Mouse (Mus musculus) ES-Bruce4 (cell line): ENCODE results near the gene N4bp1. TPM values are rescaled to one million over a fixed set of nuclear protein-coding genes. Genes with fewer than 3 reads are reported as not detected.

Experiments
- H3K27ac ChIP-seq: 2 replicates; pipeline ENCODE4 v1.5.1; 2012; ENCODE audit warnings: low read length, inconsistent platforms; ENCODE audit not compliant: insufficient read depth
- H3K27me3 ChIP-seq: 2 replicates; pipeline ENCODE4 v1.6.1; 2012; ENCODE audit warnings: mild to moderate bottlenecking, low read length, inconsistent platforms; ENCODE audit not compliant: control insufficient read depth, poor library complexity, insufficient read depth, severe bottlenecking
- H3K36me3 ChIP-seq: 2 replicates; pipeline ENCODE4 v1.6.1; 2012; ENCODE audit warnings: inconsistent platforms, mild to moderate bottlenecking, low read length, moderate library complexity; ENCODE audit not compliant: control insufficient read depth, poor library complexity, insufficient read depth, severe bottlenecking
- H3K4me1 ChIP-seq: one replicate; pipeline ENCODE4 v1.8.1; 2011; ENCODE audit warnings: low read length; ENCODE audit not compliant: control insufficient read depth, insufficient read depth
- H3K4me3 ChIP-seq: 2 replicates; pipeline ENCODE4 v1.5.1; 2011; ENCODE audit warnings: low read depth, mild to moderate bottlenecking, low read length
- H3K9ac ChIP-seq: 2 replicates; pipeline ENCODE4 v1.6.1; 2012; ENCODE audit warnings: low read depth, mild to moderate bottlenecking, inconsistent platforms; ENCODE audit not compliant: poor library complexity, severe bottlenecking
- H3K9me3 ChIP-seq: replicated peaks from 2 replicates; pipeline ENCODE4 v1.6.1; 2012; ENCODE audit warnings: mild to moderate bottlenecking, low read length, inconsistent platforms; ENCODE audit not compliant: control insufficient read depth, poor library complexity, insufficient read depth, severe bottlenecking
- CTCF ChIP-seq: IDR thresholded peaks from one replicate; pipeline ENCODE4 v1.8.1; 2011; ENCODE audit warnings: low read depth, low read length
- EP300 ChIP-seq: IDR thresholded peaks from 2 replicates; pipeline ENCODE4 v1.6.1; 2011; ENCODE audit warnings: low read depth, low read length; ENCODE audit not compliant: insufficient read depth
- POLR2A ChIP-seq: IDR thresholded peaks from one replicate; pipeline ENCODE4 v1.8.1; 2011; ENCODE audit warnings: low read length; ENCODE audit not compliant: insufficient read depth
- polyA plus RNA-seq: library from polyadenylated mRNA; stranded (reverse); fragments of >200 nt; gene quantifications from 2 replicates; pipeline ENCODE4 v1.2.4, GENCODE M21; 2011; ENCODE audit warnings: low read depth; ENCODE audit not compliant: missing spikeins, insufficient read depth, insufficient read length

Gene N4bp1
- polyA plus RNA-seq, 1 experiment: 80.3 TPM

DNA sequence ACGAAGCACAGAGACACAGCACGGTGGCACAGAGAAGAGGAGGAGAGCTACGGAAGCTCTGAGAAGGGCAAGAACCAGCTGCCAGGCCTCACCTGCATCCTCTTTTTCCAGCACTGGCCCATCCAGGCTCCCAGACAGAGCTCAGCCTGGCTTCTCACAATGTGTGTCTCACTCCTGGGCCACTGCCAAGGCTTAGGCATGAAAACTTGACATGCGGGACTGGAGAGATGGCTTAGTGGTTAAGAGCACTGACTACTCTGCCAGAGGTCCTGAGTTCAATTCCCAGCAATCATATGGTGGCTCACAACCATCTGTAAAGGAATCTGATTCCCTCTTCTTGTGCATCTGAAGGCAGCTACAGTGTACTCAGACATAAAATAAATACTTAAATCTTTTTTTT lies 34.2 kb upstream of the N4bp1 start:
- Histone ChIP-seq H3K4me3 (no peak overlapping the region), H3K4me1 (no peaks in the 10 kb centered on the region), H3K9me3 (no peaks in the 10 kb centered on the region), H3K9ac (no peak overlapping the region), H3K27me3 (no peaks in the 10 kb centered on the region), H3K27ac (no peak overlapping the region), H3K36me3 (no peaks in the 10 kb centered on the region)
- TF ChIP-seq EP300: no peak
- TF ChIP-seq POLR2A: no peak
- TF ChIP-seq CTCF: no peak

DNA sequence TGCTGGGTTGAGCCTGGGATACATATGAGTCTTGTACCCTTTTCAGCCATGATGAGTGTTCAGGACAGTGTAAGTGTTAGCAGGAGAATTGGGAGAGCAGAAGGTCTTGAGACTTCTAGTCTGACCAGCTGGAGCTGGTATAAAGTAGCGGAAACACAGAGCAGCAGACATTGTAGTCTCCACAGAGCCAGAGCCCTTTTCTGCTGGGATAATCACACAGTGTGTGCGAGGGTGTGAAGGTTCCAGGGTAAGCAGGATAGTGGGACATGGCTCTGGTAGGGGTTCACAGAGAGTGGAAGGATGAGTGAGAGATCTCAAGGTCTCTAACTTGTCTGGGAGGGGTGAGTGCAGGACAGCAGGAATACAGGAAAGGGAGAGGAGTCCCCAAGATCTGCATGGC lies 33.0 kb upstream of the N4bp1 start:
- no peak for TF ChIP-seq POLR2A
- TF ChIP-seq CTCF: no peak
- TF ChIP-seq EP300: no peak
- Histone ChIP-seq H3K9me3 (no peaks in the 10 kb centered on the region), H3K9ac (no peak overlapping the region), H3K27ac (no peak overlapping the region), H3K36me3 (no peaks in the 10 kb centered on the region), H3K27me3 (no peaks in the 10 kb centered on the region), H3K4me1 (no peaks in the 10 kb centered on the region), H3K4me3 (no peak overlapping the region)

DNA sequence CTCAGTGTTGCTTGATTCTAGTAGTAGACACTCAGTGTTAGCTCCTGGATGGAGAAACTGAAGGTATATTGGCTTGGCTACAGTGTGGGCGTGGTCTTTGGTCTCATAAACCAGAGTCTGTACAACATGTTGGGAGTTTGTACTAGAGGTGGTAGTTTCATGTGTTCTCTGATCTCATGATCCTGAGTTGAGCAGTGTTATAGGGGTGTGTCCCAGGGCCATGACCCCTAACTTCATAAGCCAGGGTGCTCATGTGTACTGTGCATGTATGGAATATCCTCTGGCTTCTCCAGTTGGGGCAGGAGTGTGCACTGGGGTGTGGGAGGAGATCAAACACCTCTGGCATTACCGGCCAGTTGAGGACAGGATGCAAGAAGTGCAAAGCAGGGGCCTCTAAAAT lies 32.6 kb upstream of the N4bp1 start:
- no peak overlapping the region for H3K9ac ChIP-seq
- no peaks in the 10 kb centered on the region for H3K4me1 ChIP-seq
- H3K4me3 ChIP-seq: no peak overlapping the region
- H3K27me3 ChIP-seq: no peaks in the 10 kb centered on the region
- no peaks in the 10 kb centered on the region for H3K36me3 ChIP-seq
- H3K27ac ChIP-seq: no peak overlapping the region
- no peaks in the 10 kb centered on the region for H3K9me3 ChIP-seq
- TF ChIP-seq CTCF (no peak), POLR2A (no peak), EP300 (no peak)

DNA sequence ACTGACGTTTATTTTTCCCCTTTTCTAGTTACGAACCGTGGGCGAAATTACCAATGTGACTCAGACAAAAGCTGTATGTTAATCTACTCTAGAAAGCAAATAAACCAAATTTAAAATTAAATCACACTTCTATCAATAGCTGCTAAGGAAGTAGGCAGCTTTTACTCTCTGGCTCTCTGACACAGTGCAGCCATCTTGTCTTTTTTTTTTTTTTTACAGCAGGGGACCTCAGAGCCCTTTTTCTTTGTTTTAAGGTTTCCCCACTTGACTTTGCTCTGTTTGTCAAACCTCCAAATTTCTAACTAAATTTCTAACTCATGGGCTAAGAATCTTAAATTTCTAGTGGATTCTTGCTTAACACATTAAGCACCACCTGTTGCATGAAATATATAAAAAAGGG lies 31.3 kb upstream of the N4bp1 start:
- Histone ChIP-seq H3K9me3 (no peaks in the 10 kb centered on the region), H3K36me3 (no peaks in the 10 kb centered on the region), H3K9ac (no peak overlapping the region), H3K4me1 (no peaks in the 10 kb centered on the region), H3K27me3 (no peaks in the 10 kb centered on the region), H3K4me3 (no peak overlapping the region), H3K27ac (no peak overlapping the region)
- TF ChIP-seq CTCF: no peak
- TF ChIP-seq POLR2A: no peak
- TF ChIP-seq EP300: no peak

DNA sequence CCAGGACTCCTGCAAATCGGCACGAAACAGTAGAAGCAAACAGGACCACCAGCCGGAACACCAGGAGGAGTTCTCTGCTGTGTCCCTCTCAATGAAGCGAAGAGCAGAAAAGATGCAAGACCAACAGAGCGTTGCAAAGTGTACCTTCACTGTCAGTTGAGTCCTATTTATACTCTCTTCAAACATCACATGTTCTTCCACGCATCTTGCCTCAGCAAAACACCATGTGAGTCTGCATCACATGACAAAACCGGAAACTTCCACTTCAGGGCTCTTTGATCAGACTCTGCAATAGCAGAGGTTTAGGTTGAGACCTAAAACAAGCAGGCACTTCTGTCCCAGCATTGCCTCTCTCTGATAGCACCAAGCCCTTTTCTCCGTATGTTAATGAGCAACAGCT lies 26.1 kb upstream of the N4bp1 start:
- Histone ChIP-seq H3K36me3 (no peaks in the 10 kb centered on the region), H3K27me3 (peaks cover 2% of the 10 kb centered on the region; the same call in 1 of the 2 replicates), H3K27ac (no peak overlapping the region), H3K4me3 (no peak overlapping the region), H3K4me1 (no peaks in the 10 kb centered on the region), H3K9me3 (no peaks in the 10 kb centered on the region), H3K9ac (no peak overlapping the region)
- TF ChIP-seq EP300 (no peak), POLR2A (no peak)

DNA sequence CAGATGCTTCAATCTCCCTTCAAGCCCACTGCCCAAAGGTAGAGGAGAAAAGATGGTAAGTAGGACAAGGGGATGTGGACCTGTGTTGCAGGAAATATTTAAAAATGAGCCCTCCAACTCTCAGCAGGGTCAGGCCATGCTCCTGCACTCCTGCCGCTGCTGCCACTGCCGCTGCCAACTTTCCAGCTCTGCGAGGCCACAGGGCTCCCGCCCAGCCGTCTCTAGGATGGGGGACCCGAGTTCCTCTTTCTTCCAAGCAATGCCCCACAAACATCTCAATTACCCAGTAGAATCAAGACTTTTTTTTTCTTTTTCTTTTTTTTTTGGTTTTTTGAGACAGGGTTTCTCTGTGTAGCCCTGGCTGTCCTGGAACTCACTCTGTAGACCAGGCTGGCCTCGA lies 25.2 kb upstream of the N4bp1 start:
- peaks cover 2% of the 10 kb centered on the region; the same call in 1 of the 2 replicates for H3K27me3 ChIP-seq
- no peak overlapping the region for H3K9ac ChIP-seq
- no peak overlapping the region for H3K4me3 ChIP-seq
- H3K27ac ChIP-seq: no peak overlapping the region
- no peaks in the 10 kb centered on the region for H3K4me1 ChIP-seq
- H3K36me3 ChIP-seq: no peaks in the 10 kb centered on the region
- no peaks in the 10 kb centered on the region for H3K9me3 ChIP-seq
- TF ChIP-seq POLR2A (no peak), EP300 (no peak), CTCF (no peak)
